Comparison of ENCODE assay signal across 8 mouse cellular contexts in genomic region chr11:69111051-69111810, GRCm38 (mm10). TPM values are rescaled to one million over a fixed set of nuclear protein-coding genes. Genes with fewer than 3 reads are reported as not detected.
DNase-seq lines count a peak whose midpoint lies in the region; ATAC-seq and TF ChIP-seq lines count a peak whose summit lies in the region.

No protein-coding gene starts in this region.

- H3K9me3 ChIP-seq in kidney, postnatal 0 days (replicated peaks; ENCODE audit: low read length), result no peaks in the 10 kb centered on the region
- no peaks in the 10 kb centered on the region for H3K9me3 ChIP-seq in embryonic facial prominence, embryonic 13.5 days
- no peaks in the 10 kb centered on the region for H3K9me3 ChIP-seq in intestine, embryonic 16.5 days (ENCODE audit: control insufficient read depth, low read length)
- no peaks in the 10 kb centered on the region for H3K9me3 ChIP-seq in neural tube, embryonic 13.5 days

- no peak for TF ChIP-seq CTCF in kidney, postnatal 0 days (IDR thresholded peaks at IDR 0.05; ENCODE audit: low read depth)

- peak overlapping the region; percentile 57 for H3K4me2 ChIP-seq in kidney, postnatal 0 days (ENCODE audit: low read length)
- H3K4me2 ChIP-seq in embryonic facial prominence, embryonic 13.5 days, result peak overlapping the region; percentile 60
- peak overlapping the region; percentile 70 for H3K4me2 ChIP-seq in intestine, embryonic 16.5 days (ENCODE audit: low read depth, low read length)
- H3K4me2 ChIP-seq in neural tube, embryonic 13.5 days, result peak overlapping the region; percentile 60

- H3K36me3 ChIP-seq in kidney, postnatal 0 days (ENCODE audit: insufficient read depth, low read length), result peaks cover 31% of the 10 kb centered on the region
- peaks cover 35% of the 10 kb centered on the region for H3K36me3 ChIP-seq in embryonic facial prominence, embryonic 13.5 days
- H3K36me3 ChIP-seq in intestine, embryonic 16.5 days (ENCODE audit: control insufficient read depth, insufficient read depth, low read length), result peaks cover 19% of the 10 kb centered on the region
- peaks cover 34% of the 10 kb centered on the region for H3K36me3 ChIP-seq in neural tube, embryonic 13.5 days

- no peak overlapping the region for H3K9ac ChIP-seq in kidney, postnatal 0 days (ENCODE audit: low read depth, low read length)
- H3K9ac ChIP-seq in embryonic facial prominence, embryonic 13.5 days, result peak overlapping the region; percentile 62
- H3K9ac ChIP-seq in intestine, embryonic 16.5 days (ENCODE audit: low read depth, low read length), result peak overlapping the region; percentile 52; the same call in 1 of the 2 replicates
- peak overlapping the region; percentile 58 for H3K9ac ChIP-seq in neural tube, embryonic 13.5 days

- H3K27me3 ChIP-seq in kidney, postnatal 0 days (ENCODE audit: insufficient read depth, low read length), result no peaks in the 10 kb centered on the region
- peaks cover 16% of the 10 kb centered on the region; the same call in 1 of the 2 replicates for H3K27me3 ChIP-seq in embryonic facial prominence, embryonic 13.5 days
- no peaks in the 10 kb centered on the region for H3K27me3 ChIP-seq in intestine, embryonic 16.5 days (replicated peaks; ENCODE audit: control insufficient read depth, insufficient read depth, low read length)
- H3K27me3 ChIP-seq in neural tube, embryonic 13.5 days, result peaks cover 32% of the 10 kb centered on the region

- peak overlapping the region; percentile 48 for H3K4me3 ChIP-seq in kidney, postnatal 0 days (replicated peaks; ENCODE audit: low read depth, low read length)
- H3K4me3 ChIP-seq in embryonic facial prominence, embryonic 13.5 days, result peak overlapping the region; percentile 47
- peak overlapping the region; percentile 55 for H3K4me3 ChIP-seq in intestine, embryonic 16.5 days (ENCODE audit: low read length)
- peak overlapping the region; percentile 43 for H3K4me3 ChIP-seq in neural tube, embryonic 13.5 days

- peaks cover 4% of the 10 kb centered on the region; the same call in 1 of the 2 replicates for H3K4me1 ChIP-seq in kidney, postnatal 0 days (replicated peaks; ENCODE audit: insufficient read depth, low read length)
- peaks cover 8% of the 10 kb centered on the region for H3K4me1 ChIP-seq in embryonic facial prominence, embryonic 13.5 days
- peaks cover 8% of the 10 kb centered on the region for H3K4me1 ChIP-seq in intestine, embryonic 16.5 days (ENCODE audit: control insufficient read depth, insufficient read depth, low read length)
- peaks cover 22% of the 10 kb centered on the region for H3K4me1 ChIP-seq in neural tube, embryonic 13.5 days (replicated peaks)

- DNase-seq in kidney, postnatal 0 days (ENCODE audit: low spot score), result no peak
- no peak for DNase-seq in kidney, adult 11 months
- no peak for DNase-seq in T-cell, adult 2 months (ENCODE audit: low spot score)
- no peak for DNase-seq in cerebellum, adult 9-10 months

- no peak for ATAC-seq in kidney, postnatal 0 days (replicated peaks; ENCODE audit: low FRiP score, low read depth)
- ATAC-seq in embryonic facial prominence, embryonic 13.5 days (ENCODE audit: insufficient number of reproducible peaks, insufficient read depth, low FRiP score, low TSS enrichment, low read depth), result no peak
- ATAC-seq in intestine, embryonic 16.5 days, result peak; percentile 16; the same call in 1 of the 2 replicates
- no peak for ATAC-seq in neural tube, embryonic 13.5 days (ENCODE audit: low read depth)
- no peak for ATAC-seq in CD4-positive, CD25-positive, alpha-beta regulatory T cell, adult 4 months

- WGBS in kidney, postnatal 0 days, result 8% methylated on average over 21 of the region's 21 CpGs
- 5% methylated on average over 21 of the region's 21 CpGs for WGBS in embryonic facial prominence, embryonic 13.5 days
- WGBS in intestine, embryonic 16.5 days, result 7% methylated on average over 21 of the region's 21 CpGs
- 7% methylated on average over 21 of the region's 21 CpGs for WGBS in neural tube, embryonic 13.5 days

- H3K27ac ChIP-seq in kidney, postnatal 0 days, result no peak overlapping the region
- peak overlapping the region; percentile 19; the same call in 1 of the 2 replicates for H3K27ac ChIP-seq in embryonic facial prominence, embryonic 13.5 days
- H3K27ac ChIP-seq in intestine, embryonic 16.5 days (ENCODE audit: low read length), result no peak overlapping the region
- H3K27ac ChIP-seq in neural tube, embryonic 13.5 days (replicated peaks), result no peak overlapping the region

RNA-seq across cellular contexts. Expression of gene Hes7, which starts 9.0 kb away (rescaled TPM):
- polyA plus RNA-seq in kidney, postnatal 0 days (2015; fragmentation: Nextera tagmentation; extraction: Ambion mirVana), result 0.42 and 0.50 TPM in 2 replicates
- 0.44 and 0.47 TPM in 2 replicates for polyA plus RNA-seq in embryonic facial prominence, embryonic 13.5 days (2015; fragmentation: Nextera tagmentation; extraction: Ambion mirVana)
- polyA plus RNA-seq in intestine, embryonic 16.5 days (2015; fragmentation: Nextera tagmentation; extraction: Ambion mirVana), result 0.29 and 0.33 TPM in 2 replicates
- 0.61 TPM in 1 of 2 replicates, not detected in the other for polyA plus RNA-seq in neural tube, embryonic 13.5 days (2015; fragmentation: Nextera tagmentation; extraction: Ambion mirVana)
- polyA plus RNA-seq in CD4-positive, CD25-positive, alpha-beta regulatory T cell, adult 4 months (2017; shearing (Covaris generic)), result not detected

RNA-seq across cellular contexts. Expression of gene 9130213A22Rik, which starts 11.2 kb away (rescaled TPM):
- polyA plus RNA-seq in kidney, postnatal 0 days (2015; fragmentation: Nextera tagmentation; extraction: Ambion mirVana), result 0.25 and 0.31 TPM in 2 replicates
- 0.13 and 0.17 TPM in 2 replicates for polyA plus RNA-seq in embryonic facial prominence, embryonic 13.5 days (2015; fragmentation: Nextera tagmentation; extraction: Ambion mirVana)
- 0.11 and 0.29 TPM in 2 replicates for polyA plus RNA-seq in intestine, embryonic 16.5 days (2015; fragmentation: Nextera tagmentation; extraction: Ambion mirVana)
- 0.18 and 0.32 TPM in 2 replicates for polyA plus RNA-seq in neural tube, embryonic 13.5 days (2015; fragmentation: Nextera tagmentation; extraction: Ambion mirVana)
- not detected for polyA plus RNA-seq in CD4-positive, CD25-positive, alpha-beta regulatory T cell, adult 4 months (2017; shearing (Covaris generic))

RNA-seq across cellular contexts. Expression of gene Aloxe3, which starts 14.5 kb away (rescaled TPM):
- polyA plus RNA-seq in kidney, postnatal 0 days (2015; fragmentation: Nextera tagmentation; extraction: Ambion mirVana), result 0.54 and 0.69 TPM in 2 replicates
- 1.1 TPM in 2 replicates for polyA plus RNA-seq in embryonic facial prominence, embryonic 13.5 days (2015; fragmentation: Nextera tagmentation; extraction: Ambion mirVana)
- 0.31 and 0.45 TPM in 2 replicates for polyA plus RNA-seq in intestine, embryonic 16.5 days (2015; fragmentation: Nextera tagmentation; extraction: Ambion mirVana)
- polyA plus RNA-seq in neural tube, embryonic 13.5 days (2015; fragmentation: Nextera tagmentation; extraction: Ambion mirVana), result 0.59 and 1.2 TPM in 2 replicates
- under 1 TPM in 1 of 2 experiments, not detected in 1; 0.35 TPM for polyA plus RNA-seq in CD4-positive, CD25-positive, alpha-beta regulatory T cell, adult 4 months (2017; shearing (Covaris generic))

RNA-seq across cellular contexts. Expression of gene Per1, which starts 16.2 kb away (rescaled TPM):
- 7.4 and 9.9 TPM in 2 replicates for polyA plus RNA-seq in kidney, postnatal 0 days (2015; fragmentation: Nextera tagmentation; extraction: Ambion mirVana)
- polyA plus RNA-seq in embryonic facial prominence, embryonic 13.5 days (2015; fragmentation: Nextera tagmentation; extraction: Ambion mirVana), result 11.1 and 11.5 TPM in 2 replicates
- polyA plus RNA-seq in intestine, embryonic 16.5 days (2015; fragmentation: Nextera tagmentation; extraction: Ambion mirVana), result 13.6 and 13.7 TPM in 2 replicates
- polyA plus RNA-seq in neural tube, embryonic 13.5 days (2015; fragmentation: Nextera tagmentation; extraction: Ambion mirVana), result 8.0 and 8.4 TPM in 2 replicates
- polyA plus RNA-seq in CD4-positive, CD25-positive, alpha-beta regulatory T cell, adult 4 months (2017; shearing (Covaris generic)), result 1 to 10 TPM; 4.5 to 6.6 TPM

RNA-seq across cellular contexts. Expression of gene Vamp2, which starts 22.9 kb away (rescaled TPM):
- 66.7 and 67.7 TPM in 2 replicates for polyA plus RNA-seq in kidney, postnatal 0 days (2015; fragmentation: Nextera tagmentation; extraction: Ambion mirVana)
- 91.5 and 101 TPM in 2 replicates for polyA plus RNA-seq in embryonic facial prominence, embryonic 13.5 days (2015; fragmentation: Nextera tagmentation; extraction: Ambion mirVana)
- polyA plus RNA-seq in intestine, embryonic 16.5 days (2015; fragmentation: Nextera tagmentation; extraction: Ambion mirVana), result 65.8 TPM in 2 replicates
- 268 and 282 TPM in 2 replicates for polyA plus RNA-seq in neural tube, embryonic 13.5 days (2015; fragmentation: Nextera tagmentation; extraction: Ambion mirVana)
- polyA plus RNA-seq in CD4-positive, CD25-positive, alpha-beta regulatory T cell, adult 4 months (2017; shearing (Covaris generic)), result 10 to 100 TPM; 26.0 to 35.9 TPM
